Mouse (Mus musculus): ENCODE results near the gene Cntn2.

DNA sequence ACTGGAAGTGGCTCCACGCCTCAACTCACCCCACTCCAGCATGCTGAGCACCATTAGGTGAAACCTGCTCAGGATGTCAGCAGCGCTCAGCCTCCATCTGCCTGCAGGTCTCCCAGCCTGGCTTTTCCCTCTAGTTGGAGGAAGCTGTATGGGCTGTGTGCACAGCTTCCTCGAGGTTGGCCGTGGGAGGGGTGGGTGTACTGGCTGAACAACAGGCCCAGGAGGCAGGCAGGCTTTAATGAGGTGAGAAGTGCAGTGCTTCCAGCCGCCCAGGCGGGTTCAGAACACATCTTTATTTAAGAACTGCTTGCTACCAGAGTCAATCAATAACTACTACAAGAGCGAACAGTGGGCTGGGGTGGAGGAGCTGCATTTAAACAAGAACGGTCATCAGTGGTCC lies 31.5 kb downstream of the Cntn2 start:
- TF ChIP-seq CTCF (IDR thresholded peaks at IDR 0.05), result no peak
- TF ChIP-seq EP300 (IDR thresholded peaks at IDR 0.05), result no peak

Measured in lung, postnatal 0 days (tissue).